In genomic region chr17:74270205-74270604, GRCm38 (mm10) we compare ENCODE assay signal across 35 mouse cellular contexts.
"Had no signal": no experiment of that assay in that cellular context is flagged by ENCODE, and none has a peak within 500 bp of the region (broad histone marks: within the 10 kb centered on the region; RNA-seq: fewer than 3 reads in every experiment).

No protein-coding gene starts in this region.

- H3K27ac ChIP-seq: heart, embryonic 10.5 days; heart, embryonic 13.5 days; heart, embryonic 15.5 days; hindbrain, embryonic 10.5 days; hindbrain, embryonic 12.5 days; hindbrain, embryonic 13.5 days; hindbrain, embryonic 14.5 days; hindbrain, embryonic 15.5 days; hindbrain, postnatal 0 days; intestine, embryonic 15.5 days; kidney, embryonic 15.5 days; kidney, postnatal 0 days; layer of hippocampus, adult 2 months had no signal

- H3K9me3 ChIP-seq: heart, embryonic 10.5 days; heart, embryonic 12.5 days; heart, embryonic 13.5 days; heart, embryonic 15.5 days; hindbrain, embryonic 12.5 days; hindbrain, embryonic 13.5 days; hindbrain, embryonic 15.5 days; intestine, embryonic 15.5 days; kidney, embryonic 15.5 days had no signal

- H3K9ac ChIP-seq: heart, embryonic 12.5 days; heart, embryonic 13.5 days; heart, embryonic 15.5 days; hindbrain, embryonic 12.5 days; hindbrain, embryonic 13.5 days; hindbrain, embryonic 14.5 days; hindbrain, embryonic 15.5 days; intestine, embryonic 15.5 days; kidney, embryonic 15.5 days had no signal

- H3K27me3 ChIP-seq: heart, embryonic 12.5 days; heart, embryonic 13.5 days; heart, embryonic 15.5 days; hindbrain, embryonic 12.5 days; hindbrain, embryonic 13.5 days; hindbrain, embryonic 15.5 days; intestine, embryonic 15.5 days; kidney, embryonic 15.5 days had no signal

- H3K4me2 ChIP-seq: heart, embryonic 11.5 days; heart, embryonic 12.5 days; heart, embryonic 13.5 days; heart, embryonic 15.5 days; hindbrain, embryonic 12.5 days; hindbrain, embryonic 13.5 days; hindbrain, embryonic 14.5 days; hindbrain, embryonic 15.5 days; intestine, embryonic 15.5 days; kidney, embryonic 15.5 days had no signal

- H3K36me3 ChIP-seq: heart, embryonic 13.5 days; heart, embryonic 15.5 days; hindbrain, embryonic 13.5 days; hindbrain, embryonic 15.5 days; intestine, embryonic 15.5 days had no signal

- ATAC-seq: hindbrain, embryonic 16.5 days; hindbrain, postnatal 0 days; inflammation-experienced regulatory T-cells, adult 6 months; intestine, embryonic 15.5 days; intestine, embryonic 16.5 days; intestine, postnatal 0 days had no signal

- H3K4me3 ChIP-seq: heart, embryonic 10.5 days; heart, embryonic 12.5 days; heart, embryonic 13.5 days; heart, embryonic 15.5 days; hindbrain, embryonic 10.5 days; hindbrain, embryonic 12.5 days; hindbrain, embryonic 13.5 days; hindbrain, embryonic 15.5 days; intestine, embryonic 15.5 days; kidney, embryonic 15.5 days; layer of hippocampus, adult 2 months had no signal

- DNase-seq: heart, postnatal 10 days; heart, postnatal 14 days; heart, postnatal 36 days; heart, postnatal 4 days; kidney, adult 11 months; kidney, adult 18-20 months; kidney, adult 2 months; kidney, adult 8-10 months; kidney, adult 9 months; kidney, postnatal 10 days; kidney, postnatal 14 days; kidney, postnatal 25 days; kidney, postnatal 36 days; kidney, postnatal 4 days; layer of hippocampus, adult 9-11 months; layer of hippocampus, postnatal 36 days had no signal
